Mouse (Mus musculus) forebrain, postnatal 0 days (tissue): ENCODE data around the gene Rrp1b. TPM values are rescaled to one million over a fixed set of nuclear protein-coding genes. Genes with fewer than 3 reads are reported as not detected.

Source experiments
- ATAC-seq: fragments of 200-750 bp; cut with Nextera tagmentation; 2 replicates; pipeline ENCODE4 v1.8.0; 2017; ENCODE audit warnings: mild to moderate bottlenecking, moderate library complexity
- DNase-seq: peaks from one replicate; pipeline ENCODE4 v3.0.0-alpha.2; 2015
- H3K27ac ChIP-seq: fragments of 300-500 bp; sonication (generic); 2 replicates; pipeline ENCODE4 v1.5.1; 2014; ENCODE audit warnings: low read depth, mild to moderate bottlenecking, antibody characterized with exemption, low read length, moderate library complexity, mixed read lengths
- H3K27me3 ChIP-seq: fragments of 300-500 bp; sonication (generic); 2 replicates; pipeline ENCODE4 v1.6.1; 2014; ENCODE audit warnings: mild to moderate bottlenecking, low read length, mixed read lengths; ENCODE audit not compliant: insufficient read depth
- H3K36me3 ChIP-seq: fragments of 300-500 bp; sonication (generic); 2 replicates; pipeline ENCODE4 v1.6.1; 2014; ENCODE audit warnings: mild to moderate bottlenecking, moderate library complexity; ENCODE audit not compliant: insufficient read depth
- H3K4me1 ChIP-seq: fragments of 300-500 bp; sonication (generic); 2 replicates; pipeline ENCODE4 v1.6.1; 2014; ENCODE audit warnings: antibody characterized with exemption; ENCODE audit not compliant: insufficient read depth
- H3K4me2 ChIP-seq: fragments of 300-500 bp; sonication (generic); 2 replicates; pipeline ENCODE4 v1.6.1; 2014; ENCODE audit warnings: low read depth, mild to moderate bottlenecking, moderate library complexity
- H3K4me3 ChIP-seq: fragments of 300-500 bp; sonication (generic); 2 replicates; pipeline ENCODE4 v1.5.1; 2014; ENCODE audit warnings: low read depth, low read length, mixed read lengths
- H3K9ac ChIP-seq: fragments of 300-500 bp; sonication (generic); 2 replicates; pipeline ENCODE4 v1.6.1; 2014; ENCODE audit warnings: mild to moderate bottlenecking
- H3K9me3 ChIP-seq: fragments of 300-500 bp; sonication (generic); 2 replicates; pipeline ENCODE4 v1.6.1; 2016; ENCODE audit warnings: low read length
- CTCF ChIP-seq: sonication (generic); IDR thresholded peaks from 2 replicates; pipeline ENCODE4 v1.5.1; 2016; ENCODE audit warnings: antibody characterized with exemption, control low read depth, low read depth
- WGBS: fragments of 180-500 bp; shearing (Covaris S2); extraction: QIAGEN DNeasy Blood & Tissue Kit; methylation state at CpG from one replicate; pipeline ENCODE4 v1.1.7; 2014; 5-methylcytosine and 5-hydroxymethylcytosine counted together
- polyA plus RNA-seq: library from polyadenylated mRNA; unstranded; fragments of >200 nt; fragmentation: Nextera tagmentation; extraction: Ambion mirVana; gene quantifications from 2 replicates; pipeline ENCODE4 v1.2.1, GENCODE M21; 2015
- total RNA-seq: library from RNA; depleted of rRNA; stranded (reverse); fragments of >200 nt; gene quantifications from 2 replicates; pipeline ENCODE4 v1.2.3, GENCODE M21; 2014; rRNA removed

Gene Rrp1b
- total RNA-seq: 26.8 and 40.4 TPM in 2 replicates
- 32.0 and 39.4 TPM in 2 replicates for polyA plus RNA-seq

DNA sequence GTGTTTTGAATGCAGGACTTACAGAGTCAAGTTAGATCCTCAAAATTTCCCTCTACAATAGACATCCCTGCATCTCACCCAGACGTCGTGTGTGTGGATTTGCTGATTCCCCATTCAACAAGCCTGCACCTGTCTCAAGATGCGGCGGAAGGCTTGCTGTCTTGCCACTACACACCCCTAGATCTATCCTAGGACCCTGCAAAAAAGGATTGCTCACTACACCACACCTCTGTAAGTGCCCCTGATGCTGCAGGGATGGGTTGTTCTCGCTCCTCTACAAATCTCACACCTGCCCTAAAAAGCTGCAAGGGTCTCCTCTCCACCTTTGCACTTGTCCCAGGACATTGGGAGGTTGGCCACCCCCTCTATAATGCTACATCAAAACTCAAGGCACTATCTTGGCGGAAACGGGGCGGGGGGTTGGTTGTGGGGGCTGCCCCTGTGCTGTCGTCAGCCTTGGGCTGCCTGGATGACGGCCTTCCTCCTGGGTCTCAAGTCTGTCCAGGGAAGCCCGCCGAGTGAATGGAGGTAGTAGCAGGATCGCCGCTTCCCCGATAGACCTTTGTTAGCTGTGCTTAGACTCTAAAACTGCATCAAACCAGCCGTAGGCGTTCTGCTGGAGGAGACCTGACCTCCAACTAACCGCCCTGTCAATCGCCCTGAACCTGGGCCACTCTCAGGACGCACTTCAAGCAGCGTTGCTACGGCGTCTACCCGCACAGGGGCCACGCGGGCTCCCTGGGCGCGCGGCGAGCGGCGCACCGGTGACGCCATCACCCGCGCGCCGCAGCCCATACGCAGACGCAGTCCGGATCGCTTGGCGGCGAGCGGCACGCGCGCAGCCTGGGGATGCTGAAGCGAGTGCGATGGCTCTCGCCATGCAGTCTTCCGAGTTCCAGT lies at the start of gene Rrp1b, which contains the start of gene Hsf2bp:
Gene Rrp1b (plus strand): TSS at position 492 of the 900 bp plus-strand sequence.
Gene Hsf2bp (minus strand): TSS at position 741 of the 900 bp plus-strand sequence.
- no peak for TF ChIP-seq CTCF
- peak within 1 kb of the TSS; percentile 88 for H3K27ac ChIP-seq
- peak; percentile 99 for ATAC-seq
- H3K4me1 ChIP-seq: peaks cover 11% of the 10 kb centered on the region; the same call in 1 of the 2 replicates
- H3K9me3 ChIP-seq: no peaks in the 10 kb centered on the region
- H3K9ac ChIP-seq: peak within 1 kb of the TSS; percentile 74
- peak within 1 kb of the TSS; percentile 87 for H3K4me3 ChIP-seq
- 7% methylated on average over 52 of the region's 52 CpGs for WGBS
- no peaks in the 10 kb centered on the region for H3K36me3 ChIP-seq
- peak; percentile 96 for DNase-seq
- H3K4me2 ChIP-seq: peak within 1 kb of the TSS; percentile 84
- H3K27me3 ChIP-seq: no peaks in the 10 kb centered on the region

DNA sequence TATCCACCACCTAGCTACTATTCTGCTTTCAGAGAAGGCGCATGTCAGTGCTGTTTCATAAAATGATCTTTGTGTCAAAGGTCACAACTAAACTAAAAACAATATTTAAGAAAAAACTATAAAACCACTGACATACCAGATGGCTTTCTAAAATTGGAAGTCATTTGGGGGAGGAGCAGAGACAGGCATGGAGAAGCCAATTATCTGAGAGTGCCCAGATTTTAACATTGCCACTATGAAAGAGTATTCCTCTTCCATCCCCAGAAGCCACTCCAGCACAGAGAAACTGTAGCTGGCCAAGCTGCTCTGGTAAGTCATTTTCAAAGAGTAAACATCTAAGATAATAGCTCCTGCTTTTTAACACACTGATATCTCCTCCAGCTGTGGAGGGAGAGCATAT lies 49.0 kb upstream of the Rrp1b start:
- WGBS: 89% methylated on average over 1 of the region's 1 CpGs
- Histone ChIP-seq H3K4me2 (no peak overlapping the region), H3K27me3 (no peaks in the 10 kb centered on the region), H3K27ac (no peak overlapping the region), H3K4me1 (no peaks in the 10 kb centered on the region), H3K4me3 (no peak overlapping the region), H3K9me3 (no peaks in the 10 kb centered on the region), H3K9ac (no peak overlapping the region), H3K36me3 (no peaks in the 10 kb centered on the region)
- ATAC-seq (no peak), DNase-seq (peak; percentile 8)
- TF ChIP-seq CTCF: no peak

DNA sequence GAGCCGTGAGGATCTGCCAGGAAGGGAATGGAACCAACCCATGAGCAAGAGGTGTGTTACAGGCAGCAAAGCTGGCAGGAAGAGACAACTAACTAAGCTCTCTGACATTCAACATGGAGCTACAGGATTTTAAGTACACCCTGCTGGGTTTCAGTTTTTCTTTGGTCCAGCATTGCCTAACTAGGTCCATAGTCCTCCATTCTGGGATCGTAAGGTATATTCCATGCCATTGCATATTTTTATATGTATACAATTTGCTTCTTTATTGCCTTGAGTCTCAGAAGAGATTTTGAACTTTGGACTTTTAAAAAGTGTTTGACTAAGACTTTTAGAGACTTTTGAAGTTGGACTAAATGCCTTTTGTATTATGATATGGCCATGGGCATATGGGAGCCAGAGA lies 46.9 kb upstream of the Rrp1b start:
- Histone ChIP-seq H3K36me3 (no peaks in the 10 kb centered on the region), H3K4me2 (no peak overlapping the region), H3K27me3 (no peaks in the 10 kb centered on the region), H3K4me1 (no peaks in the 10 kb centered on the region), H3K9me3 (no peaks in the 10 kb centered on the region), H3K9ac (no peak overlapping the region), H3K4me3 (no peak overlapping the region), H3K27ac (no peak overlapping the region)
- DNase-seq (no peak), ATAC-seq (no peak)
- 91% methylated on average over 2 of the region's 2 CpGs for WGBS
- no peak for TF ChIP-seq CTCF

DNA sequence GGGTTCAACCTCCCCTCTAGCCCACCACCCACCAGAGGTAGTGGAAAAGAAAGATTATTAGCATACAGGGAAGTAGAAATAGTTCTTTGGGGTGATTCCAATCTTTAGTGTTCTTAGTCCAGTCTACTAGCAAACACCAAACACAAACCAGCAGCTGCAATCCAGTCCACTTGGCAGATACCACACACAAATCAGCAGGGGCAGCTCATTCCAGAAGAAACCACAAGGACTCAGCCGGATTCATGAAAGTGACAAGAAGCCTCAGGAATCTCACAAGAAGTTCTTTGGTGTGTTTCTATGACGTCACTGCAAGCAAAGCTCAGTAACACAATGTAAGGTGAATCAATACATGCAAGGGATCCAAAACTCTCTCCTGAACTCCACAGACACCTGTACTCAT lies 43.9 kb upstream of the Rrp1b start:
- H3K4me1 ChIP-seq: no peaks in the 10 kb centered on the region
- 54% methylated on average over 2 of the region's 2 CpGs for WGBS
- ATAC-seq: no peak
- H3K27me3 ChIP-seq: no peaks in the 10 kb centered on the region
- no peak overlapping the region for H3K9ac ChIP-seq
- H3K9me3 ChIP-seq: no peaks in the 10 kb centered on the region
- TF ChIP-seq CTCF: no peak
- no peak for DNase-seq
- H3K27ac ChIP-seq: no peak overlapping the region
- H3K36me3 ChIP-seq: no peaks in the 10 kb centered on the region
- H3K4me3 ChIP-seq: no peak overlapping the region
- no peak overlapping the region for H3K4me2 ChIP-seq

DNA sequence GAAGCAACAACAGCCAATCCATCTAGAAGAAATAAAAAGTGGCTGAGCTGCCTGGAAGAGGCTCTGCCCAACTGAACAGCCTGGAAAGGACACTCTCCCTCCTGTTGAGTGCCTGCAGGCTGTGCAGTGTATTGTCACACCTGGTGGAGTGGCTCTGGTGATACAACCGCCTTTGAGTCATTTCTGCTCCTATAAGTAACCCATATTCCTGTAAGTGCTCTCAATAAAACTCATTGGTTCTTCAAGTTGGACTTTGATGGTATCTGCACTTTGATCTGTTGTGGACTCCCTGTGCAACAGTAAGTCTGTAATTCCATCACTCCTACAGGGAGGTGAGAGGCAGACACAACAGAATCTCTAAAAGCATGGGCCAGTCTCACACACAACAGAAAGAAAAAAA lies 42.5 kb upstream of the Rrp1b start:
- H3K9ac ChIP-seq: no peak overlapping the region
- no peaks in the 10 kb centered on the region for H3K36me3 ChIP-seq
- no peak overlapping the region for H3K27ac ChIP-seq
- TF ChIP-seq CTCF: no peak
- no peaks in the 10 kb centered on the region for H3K27me3 ChIP-seq
- 82% methylated on average over 1 of the region's 1 CpGs for WGBS
- H3K4me1 ChIP-seq: no peaks in the 10 kb centered on the region
- no peak overlapping the region for H3K4me3 ChIP-seq
- ATAC-seq (no peak), DNase-seq (no peak)
- H3K9me3 ChIP-seq: no peaks in the 10 kb centered on the region
- H3K4me2 ChIP-seq: no peak overlapping the region

DNA sequence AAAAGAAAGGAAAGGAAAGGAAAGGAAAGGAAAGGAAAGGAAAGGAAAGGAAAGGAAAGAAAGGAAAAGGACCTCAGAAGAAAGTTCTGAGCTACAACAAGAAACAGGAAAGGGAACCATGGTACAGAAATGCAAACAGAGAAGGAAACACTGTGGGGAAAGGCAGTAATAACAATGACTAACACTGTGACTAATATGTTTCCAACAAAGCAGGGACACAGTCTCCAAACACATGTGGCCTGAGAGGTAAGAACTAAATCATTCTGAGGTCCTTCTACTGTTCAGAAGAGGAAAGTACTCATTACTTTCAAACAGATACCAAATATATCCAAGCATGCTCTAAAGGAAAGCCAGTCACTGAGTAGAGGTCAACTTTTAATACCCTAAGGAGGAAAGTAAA lies 41.8 kb upstream of the Rrp1b start:
- DNase-seq: no peak
- H3K4me1 ChIP-seq: no peaks in the 10 kb centered on the region

DNA sequence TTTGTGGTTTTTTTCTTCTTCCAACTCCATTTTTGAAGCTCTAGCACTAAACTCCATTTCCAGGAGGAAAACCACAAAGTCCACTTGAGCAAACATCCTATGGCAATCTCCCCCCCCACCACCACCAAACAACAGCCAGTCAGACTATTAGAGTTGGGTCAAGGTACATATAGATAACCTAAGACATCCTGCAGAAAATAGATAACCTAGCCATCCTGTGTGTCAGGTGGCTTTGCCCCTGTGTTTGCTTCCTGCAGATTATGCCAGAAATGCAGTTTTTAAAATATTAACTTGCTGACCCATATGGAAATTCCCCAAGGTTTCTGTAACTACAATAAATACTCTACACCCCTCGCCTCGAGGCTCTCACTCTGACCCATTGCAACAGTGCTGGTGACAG lies 40.1 kb upstream of the Rrp1b start:
- no peak for DNase-seq
- H3K4me1 ChIP-seq: no peaks in the 10 kb centered on the region
- no peaks in the 10 kb centered on the region for H3K27me3 ChIP-seq
- ATAC-seq: no peak
- H3K27ac ChIP-seq: no peak overlapping the region
- no peaks in the 10 kb centered on the region for H3K9me3 ChIP-seq
- no peak for TF ChIP-seq CTCF
- WGBS: 85% methylated on average over 2 of the region's 2 CpGs
- H3K4me2 ChIP-seq: no peak overlapping the region
- no peak overlapping the region for H3K4me3 ChIP-seq
- no peak overlapping the region for H3K9ac ChIP-seq
- H3K36me3 ChIP-seq: no peaks in the 10 kb centered on the region

More for the DNA sequence above, 41.8 kb upstream of the Rrp1b start:
- Histone ChIP-seq H3K27ac (no peak overlapping the region), H3K4me2 (no peak overlapping the region), H3K9me3 (no peaks in the 10 kb centered on the region), H3K9ac (no peak overlapping the region), H3K27me3 (no peaks in the 10 kb centered on the region), H3K36me3 (no peaks in the 10 kb centered on the region), H3K4me3 (no peak overlapping the region)
- ATAC-seq: no peak
- TF ChIP-seq CTCF: no peak
